Mouse (Mus musculus) forebrain, embryonic 11.5 days (tissue): ENCODE measurements around the gene Pnma5. TPM values are rescaled to one million over a fixed set of nuclear protein-coding genes. Genes with fewer than 3 reads are reported as not detected.
"Not testable (repeated sequence)": the region's sequence is repeated elsewhere in the genome, so short reads cannot be mapped to it uniquely, and the experiment has no call there.

Source experiments
- ATAC-seq: fragments of 200-750 bp; cut with Nextera tagmentation; replicated peaks from 2 replicates; pipeline ENCODE4 v1.8.0; 2017; ENCODE audit warnings: moderate TSS enrichment; ENCODE audit not compliant: low FRiP score
- DNase-seq: peaks from one replicate; pipeline ENCODE4 v3.0.0-alpha.2; 2017; ENCODE audit warnings: low spot score
- H3K27ac ChIP-seq: fragments of 300-500 bp; sonication (generic); 2 replicates; pipeline ENCODE4 v1.5.1; 2014; ENCODE audit warnings: low read depth, low read length
- H3K27me3 ChIP-seq: fragments of 300-500 bp; sonication (generic); 2 replicates; pipeline ENCODE4 v1.6.1; 2014; ENCODE audit warnings: mild to moderate bottlenecking, low read length, mixed read lengths; ENCODE audit not compliant: control insufficient read depth, insufficient read depth
- H3K36me3 ChIP-seq: fragments of 300-500 bp; sonication (generic); 2 replicates; pipeline ENCODE4 v1.6.1; 2014; ENCODE audit warnings: mild to moderate bottlenecking, low read length, moderate library complexity, mixed read lengths; ENCODE audit not compliant: control insufficient read depth, insufficient read depth
- H3K4me1 ChIP-seq: fragments of 300-500 bp; sonication (generic); replicated peaks from 2 replicates; pipeline ENCODE4 v1.6.1; 2014; ENCODE audit warnings: low read length, mixed read lengths; ENCODE audit not compliant: control insufficient read depth, insufficient read depth
- H3K4me2 ChIP-seq: fragments of 300-500 bp; sonication (generic); 2 replicates; pipeline ENCODE4 v1.6.1; 2014; ENCODE audit warnings: low read depth, mild to moderate bottlenecking, low read length, moderate library complexity, mixed read lengths; ENCODE audit not compliant: severe bottlenecking
- H3K4me3 ChIP-seq: fragments of 300-500 bp; sonication (generic); 2 replicates; pipeline ENCODE4 v1.5.1; 2014; ENCODE audit warnings: low read depth, low read length
- H3K9ac ChIP-seq: fragments of 300-500 bp; sonication (generic); 2 replicates; pipeline ENCODE4 v1.6.1; 2014; ENCODE audit warnings: low read length
- H3K9me3 ChIP-seq: fragments of 300-500 bp; sonication (generic); 2 replicates; pipeline ENCODE4 v1.6.1; 2016; ENCODE audit warnings: low read length, mixed read lengths; ENCODE audit not compliant: control insufficient read depth
- WGBS: fragments of 180-500 bp; shearing (Covaris S2); extraction: QIAGEN DNeasy Blood & Tissue Kit; methylation state at CpG from one replicate; pipeline ENCODE4 v1.1.7; 2014; 5-methylcytosine and 5-hydroxymethylcytosine counted together
- polyA plus RNA-seq: library from polyadenylated mRNA; unstranded; fragments of >200 nt; fragmentation: Nextera tagmentation; extraction: Ambion mirVana; gene quantifications from 2 replicates; pipeline ENCODE4 v1.2.1, GENCODE M21; 2014

Gene Pnma5
- 0.08 TPM in 1 of 2 replicates, not detected in the other for polyA plus RNA-seq

DNA sequence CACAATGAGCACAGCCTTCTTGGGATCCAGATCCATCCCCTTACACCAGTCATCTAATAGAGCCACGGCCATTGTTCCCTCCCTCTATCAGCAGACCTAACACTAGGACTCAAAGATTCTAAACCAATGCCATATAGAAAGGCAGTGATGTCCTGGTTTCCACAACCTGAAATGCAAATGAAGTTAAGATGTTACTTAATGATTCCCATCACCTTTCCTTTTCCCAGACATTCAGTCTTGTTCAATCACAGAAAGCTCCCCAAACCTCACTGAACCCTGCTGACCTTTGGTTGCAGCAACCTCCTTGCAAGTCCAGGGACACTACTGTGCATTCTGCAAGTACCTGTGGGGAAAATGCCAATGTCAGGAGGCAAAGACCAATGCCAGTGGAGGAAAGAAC is at the start of gene Pnma5:
Gene Pnma5 (minus strand): TSS at position 101 of the 400 bp plus-strand sequence.
- no peak within 1 kb of the TSS for H3K9ac ChIP-seq
- no peaks in the 10 kb centered on the region for H3K36me3 ChIP-seq
- H3K9me3 ChIP-seq, result no peaks in the 10 kb centered on the region
- ATAC-seq (no peak), DNase-seq (no peak)
- H3K4me2 ChIP-seq, result no peak within 1 kb of the TSS
- H3K27me3 ChIP-seq, result no peaks in the 10 kb centered on the region
- 89% methylated on average over 1 of the region's 1 CpGs for WGBS
- no peak within 1 kb of the TSS for H3K4me3 ChIP-seq
- H3K4me1 ChIP-seq, result no peaks in the 10 kb centered on the region
- no peak within 1 kb of the TSS for H3K27ac ChIP-seq

DNA sequence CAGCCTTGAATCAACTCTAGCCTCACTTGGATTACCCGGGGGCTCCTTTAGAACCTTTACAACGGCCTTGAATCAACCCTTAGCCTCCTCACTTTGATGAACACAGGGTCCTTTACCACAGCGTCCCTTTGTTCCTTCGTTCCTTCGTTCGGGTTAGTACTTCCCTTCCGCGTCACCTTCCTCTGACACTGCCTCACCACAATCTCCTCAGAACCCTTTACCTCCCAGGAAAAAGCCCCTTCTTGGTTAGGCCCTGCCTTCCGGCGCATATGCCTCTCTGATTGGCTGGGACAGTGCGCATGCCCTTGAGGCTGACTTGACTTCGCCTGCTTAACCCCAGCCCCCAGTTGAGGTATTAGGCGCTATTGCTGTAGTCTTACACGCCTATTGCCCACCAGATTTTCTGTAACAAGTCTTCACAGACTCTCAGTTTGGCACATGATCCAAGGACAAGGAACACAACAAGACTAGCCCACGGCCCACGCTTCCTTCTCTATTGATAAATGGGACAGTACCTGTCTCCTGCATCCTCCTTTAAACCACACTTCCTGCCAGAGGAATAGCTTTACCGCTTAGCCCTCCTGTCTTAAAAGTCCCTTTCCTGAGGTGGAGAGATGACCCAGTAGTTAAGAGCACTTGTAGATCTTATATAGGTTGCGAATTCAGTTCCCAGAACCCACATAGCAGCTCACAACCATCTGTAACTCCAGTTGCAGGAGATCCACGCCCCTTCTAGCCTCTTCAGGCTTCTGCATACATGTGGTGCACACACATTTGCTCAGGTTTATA is 45.6 kb upstream of the Pnma5 start, which contains the start of gene Xlr4a:
Gene Xlr4a (minus strand): TSS at position 212 of the 789 bp plus-strand sequence.
- H3K4me2 ChIP-seq, H3K9me3 ChIP-seq, H3K4me1 ChIP-seq, H3K4me3 ChIP-seq, DNase-seq, ATAC-seq, H3K27me3 ChIP-seq, H3K36me3 ChIP-seq, H3K9ac ChIP-seq, H3K27ac ChIP-seq: not testable (repeated sequence)
- WGBS, result 88% methylated on average over 17 of the region's 19 CpGs

DNA sequence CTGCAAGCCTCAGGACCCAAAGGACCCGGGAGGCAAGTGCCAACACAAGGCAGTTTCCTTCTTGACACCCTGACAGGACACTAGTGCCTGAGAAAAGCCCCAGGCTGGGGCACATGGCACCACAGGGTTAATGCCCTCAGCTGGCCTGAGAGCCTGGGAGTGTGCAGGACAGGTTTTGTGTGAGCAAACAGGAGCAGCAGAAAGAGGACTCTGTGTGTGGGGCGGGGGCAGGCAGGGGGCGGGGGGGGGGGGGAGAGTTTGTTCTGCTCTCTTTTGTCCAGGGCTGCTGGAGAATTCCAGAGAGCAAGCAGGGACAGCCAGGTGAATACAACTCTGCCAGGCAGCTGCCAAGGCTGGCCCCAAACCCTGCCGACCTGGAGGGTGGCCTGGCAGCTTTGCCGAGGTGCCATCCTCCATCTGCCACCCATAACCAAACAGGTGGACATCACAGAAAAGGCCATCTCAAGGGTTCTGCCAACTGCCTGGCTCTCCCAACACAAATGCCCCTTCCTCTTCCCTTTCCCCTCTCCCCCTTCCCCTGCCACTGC is 29.9 kb upstream of the Pnma5 start:
- H3K4me1 ChIP-seq, H3K27ac ChIP-seq, H3K4me3 ChIP-seq, H3K27me3 ChIP-seq, H3K9ac ChIP-seq, H3K4me2 ChIP-seq, ATAC-seq, H3K9me3 ChIP-seq, DNase-seq, H3K36me3 ChIP-seq: not testable (repeated sequence)
- no CpG with 5 or more reads among the region's 5 CpGs for WGBS

DNA sequence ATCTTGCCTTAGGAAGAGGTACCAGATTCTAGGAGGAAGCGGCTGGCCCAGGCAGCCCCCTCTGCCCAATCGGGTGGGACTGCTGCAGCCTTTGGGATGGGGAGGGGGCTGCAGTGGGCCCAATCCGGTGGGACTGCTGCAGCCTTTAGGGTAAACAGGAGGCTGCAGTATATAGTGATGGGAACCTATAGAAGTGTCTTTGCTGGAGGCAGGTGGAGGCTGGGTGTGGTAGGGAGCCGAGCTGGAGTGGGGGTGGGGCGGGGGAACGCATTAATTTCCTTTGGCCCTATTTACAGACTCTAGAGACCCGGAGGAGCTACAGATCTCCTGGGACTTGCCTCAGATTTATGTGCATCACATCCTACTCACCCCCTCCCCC is 27.5 kb upstream of the Pnma5 start, which contains the start of gene Pnma3:
Gene Pnma3 (plus strand): TSS at position 373 of the 379 bp plus-strand sequence.
- H3K27ac ChIP-seq, result no peak within 1 kb of the TSS
- DNase-seq (no peak), ATAC-seq (peak; percentile 56)
- H3K9me3 ChIP-seq, result no peaks in the 10 kb centered on the region
- 27% methylated on average over 7 of the region's 7 CpGs for WGBS
- no peaks in the 10 kb centered on the region for H3K27me3 ChIP-seq
- H3K9ac ChIP-seq, result peak within 1 kb of the TSS; percentile 54
- H3K4me3 ChIP-seq, result peak within 1 kb of the TSS; percentile 16; the same call in 1 of the 2 replicates
- no peaks in the 10 kb centered on the region for H3K4me1 ChIP-seq
- peak within 1 kb of the TSS; percentile 46 for H3K4me2 ChIP-seq
- H3K36me3 ChIP-seq, result no peaks in the 10 kb centered on the region

DNA sequence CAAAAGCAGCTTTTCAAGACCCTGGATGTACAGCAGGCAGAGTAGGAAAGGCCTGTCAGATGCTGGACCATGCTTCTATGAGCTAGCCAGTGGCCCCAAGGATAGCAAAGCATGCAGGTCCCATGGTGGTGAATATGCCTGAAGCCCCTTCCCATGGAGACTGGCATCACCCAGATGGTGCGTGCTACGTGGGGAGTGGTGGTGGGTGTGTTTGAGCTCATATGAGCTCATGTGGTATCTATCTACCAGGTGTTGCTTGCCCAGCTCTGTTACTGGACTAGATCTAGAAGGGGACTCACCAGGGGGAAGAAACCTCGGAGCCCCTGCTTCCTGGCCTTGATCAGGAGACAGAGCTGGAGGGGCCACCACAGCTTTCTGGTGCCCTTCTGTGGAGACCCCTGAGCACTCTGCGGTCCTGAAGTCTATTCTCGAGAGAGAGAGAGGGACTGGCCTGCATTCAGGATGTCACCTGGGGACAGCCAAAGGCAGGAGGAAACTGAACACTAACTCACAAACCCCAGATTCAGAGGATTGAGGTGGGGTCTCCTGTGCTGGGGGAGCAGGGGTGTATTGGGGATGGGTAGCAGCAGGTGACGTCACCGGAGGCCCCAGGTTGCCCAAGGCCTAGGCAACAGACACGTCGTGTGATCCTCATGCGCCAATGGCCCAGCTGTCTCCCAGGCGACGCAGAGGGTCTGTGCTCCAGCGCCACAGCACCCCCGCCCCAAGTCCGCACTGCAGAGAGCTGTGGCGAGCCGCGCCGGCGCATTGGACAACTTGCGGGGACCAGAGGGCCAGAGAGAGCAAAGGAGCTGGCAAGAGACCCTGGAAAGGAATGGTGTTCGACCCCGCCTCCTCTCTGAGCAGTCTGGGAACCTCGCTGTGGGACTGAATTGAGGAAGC is 26.9 kb upstream of the Pnma5 start:
- Histone ChIP-seq H3K4me1 (no peaks in the 10 kb centered on the region), H3K4me2 (peak overlapping the region; percentile 46), H3K9ac (peak overlapping the region; percentile 54), H3K4me3 (peak overlapping the region; percentile 16; the same call in 1 of the 2 replicates), H3K27me3 (no peaks in the 10 kb centered on the region), H3K27ac (no peak overlapping the region), H3K9me3 (no peaks in the 10 kb centered on the region), H3K36me3 (no peaks in the 10 kb centered on the region)
- ATAC-seq (peak; percentile 67), DNase-seq (peak; percentile 70)
- 26% methylated on average over 22 of the region's 24 CpGs for WGBS

DNA sequence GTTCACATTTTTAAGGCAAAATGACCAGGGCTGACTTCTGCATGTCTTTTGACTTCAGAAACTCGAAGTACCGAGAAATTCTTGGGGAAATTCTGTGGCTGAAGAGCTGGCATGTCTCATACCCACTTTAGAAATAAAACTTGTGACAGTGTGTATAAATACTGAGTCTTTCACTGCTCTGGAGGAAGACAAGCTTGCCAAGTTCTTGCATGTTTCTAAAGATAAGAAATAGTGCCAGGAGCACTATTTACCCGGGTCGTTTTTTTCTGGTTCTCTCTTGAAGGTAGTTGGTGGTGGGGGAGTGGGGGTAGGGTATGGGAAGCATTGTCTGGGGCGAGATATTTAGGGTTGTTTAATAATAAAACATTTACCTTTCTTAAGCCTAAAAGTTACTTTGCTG is 25.4 kb upstream of the Pnma5 start:
- Histone ChIP-seq H3K27ac (no peak overlapping the region), H3K36me3 (no peaks in the 10 kb centered on the region), H3K4me2 (no peak overlapping the region), H3K4me3 (no peak overlapping the region), H3K27me3 (no peaks in the 10 kb centered on the region), H3K4me1 (no peaks in the 10 kb centered on the region), H3K9ac (no peak overlapping the region), H3K9me3 (no peaks in the 10 kb centered on the region)
- no peak for ATAC-seq
- DNase-seq, result no peak
- 47% methylated on average over 5 of the region's 5 CpGs for WGBS

DNA sequence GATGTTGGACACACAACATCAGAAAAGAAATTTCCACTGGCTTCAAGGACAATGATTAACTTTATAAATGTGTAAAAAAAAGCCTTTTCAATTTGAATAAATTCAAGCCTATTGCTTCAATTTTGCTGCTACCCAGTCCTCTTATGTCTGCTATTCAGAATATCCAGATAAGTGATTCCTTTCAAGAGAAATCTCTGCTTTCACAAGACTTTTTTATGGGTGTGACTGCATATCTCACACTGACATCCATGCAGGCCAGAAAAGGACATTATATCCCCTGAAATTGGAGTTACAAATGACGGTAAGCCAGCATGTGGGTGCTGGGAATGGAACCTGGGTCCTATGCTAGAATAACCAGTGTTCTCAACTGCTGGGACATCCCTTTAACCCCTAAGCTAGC is 24.6 kb upstream of the Pnma5 start:
- no peak for ATAC-seq
- Histone ChIP-seq H3K36me3 (no peaks in the 10 kb centered on the region), H3K4me1 (no peaks in the 10 kb centered on the region), H3K9ac (no peak overlapping the region), H3K27me3 (no peaks in the 10 kb centered on the region), H3K4me3 (no peak overlapping the region), H3K27ac (no peak overlapping the region), H3K4me2 (no peak overlapping the region), H3K9me3 (no peaks in the 10 kb centered on the region)
- DNase-seq, result no peak
- WGBS, result 91% methylated on average over 1 of the region's 1 CpGs

DNA sequence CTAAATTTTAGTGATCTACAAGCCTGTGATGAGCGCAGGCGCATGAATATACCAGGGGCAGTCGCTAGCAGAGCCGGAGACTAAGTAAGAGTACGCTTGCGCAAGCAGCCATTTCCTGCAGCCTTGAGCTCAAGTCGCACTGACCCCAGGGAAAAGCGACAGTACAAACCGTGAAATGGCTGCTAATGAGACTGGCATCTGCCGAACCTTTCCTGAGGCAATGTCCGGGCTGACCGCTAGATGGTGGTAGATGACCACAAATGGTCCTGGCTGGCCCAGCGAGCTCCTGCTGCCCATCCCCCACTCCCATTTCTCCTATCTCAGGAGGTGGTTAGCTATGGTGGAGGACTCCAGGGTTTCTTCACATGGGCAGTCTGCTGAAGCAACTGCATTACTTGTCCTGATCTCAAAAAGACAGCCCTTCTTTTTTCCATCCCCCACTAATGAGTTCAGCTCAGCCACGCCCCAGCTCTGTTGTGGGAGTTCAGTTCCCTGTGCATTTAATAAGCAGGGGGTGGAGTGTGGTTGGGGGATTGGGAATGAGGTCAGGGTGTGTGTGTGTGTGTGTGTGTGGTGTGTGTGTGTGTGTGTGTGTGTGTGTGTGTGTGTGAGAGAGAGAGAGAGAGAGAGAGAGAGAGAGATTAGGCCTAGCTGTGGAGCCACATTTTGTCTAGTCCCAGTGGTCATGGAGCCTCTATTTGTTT is 17.1 kb upstream of the Pnma5 start:
- Histone ChIP-seq H3K4me2 (no peak overlapping the region), H3K36me3 (no peaks in the 10 kb centered on the region), H3K4me1 (no peaks in the 10 kb centered on the region), H3K27me3 (no peaks in the 10 kb centered on the region), H3K9ac (no peak overlapping the region; the same call in 1 of the 2 replicates), H3K27ac (no peak overlapping the region), H3K9me3 (no peaks in the 10 kb centered on the region), H3K4me3 (no peak overlapping the region)
- ATAC-seq (peak; percentile 94), DNase-seq (peak; percentile 94)
- WGBS, result 16% methylated on average over 13 of the region's 14 CpGs
